Comparison of ENCODE assay signal across 15 mouse cellular contexts in the genomic region with DNA sequence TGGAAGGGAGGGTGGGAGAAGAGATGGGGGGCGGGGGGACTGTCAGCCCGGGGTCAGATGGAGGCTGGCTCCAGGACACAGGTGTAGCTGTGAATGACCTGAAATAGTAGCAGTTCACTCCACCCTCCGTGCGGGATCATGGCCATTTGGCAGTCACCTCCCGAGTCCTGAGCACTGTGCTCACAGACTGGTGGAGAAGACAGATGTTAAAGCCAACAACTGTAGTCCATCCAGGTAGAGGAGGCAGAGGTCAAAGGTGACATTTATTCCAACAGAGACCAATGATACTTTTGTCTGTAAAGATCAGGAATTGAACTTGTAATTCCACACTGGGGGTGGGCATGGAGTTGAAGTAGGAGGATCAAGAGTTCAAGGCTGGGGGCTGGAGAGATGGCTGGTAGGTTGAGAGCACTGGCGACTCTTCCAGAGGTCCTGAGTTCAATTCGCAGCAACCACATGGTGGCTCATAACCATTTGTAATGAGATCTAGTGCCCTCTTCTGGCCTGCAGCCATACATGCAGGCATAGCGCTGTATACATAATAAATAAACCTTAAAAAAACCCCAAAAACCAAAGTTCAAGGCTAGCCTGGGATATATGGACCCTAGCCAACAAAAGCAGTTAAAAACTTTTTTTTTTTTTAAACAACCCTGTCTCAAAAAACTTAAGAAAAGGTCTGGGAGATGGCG. TPM values are rescaled to one million over a fixed set of nuclear protein-coding genes. Genes with fewer than 3 reads are reported as not detected.
DNase-seq lines count a peak whose midpoint lies in the region; ATAC-seq and TF ChIP-seq lines count a peak whose summit lies in the region.
"Had no signal": no experiment of that assay in that cellular context is flagged by ENCODE, and none has a peak within 500 bp of the region (broad histone marks: within the 10 kb centered on the region; RNA-seq: fewer than 3 reads in every experiment).

No protein-coding gene starts in this region.

- DNase-seq in CD4-positive, CD25-positive, alpha-beta regulatory T cell, adult 2 months (ENCODE audit: low read depth, low spot score), result peak; percentile 29
- no peak for DNase-seq in left cerebral cortex, adult 2 months (ENCODE audit: extremely low spot score in 1 of 2, low spot score in 2 of 2)
- no peak for DNase-seq in left cerebral cortex, adult 18-20 months (ENCODE audit: low spot score in 2 of 2)
- DNase-seq in midbrain, postnatal 0 days (ENCODE audit: low spot score), result no peak
- no peak for DNase-seq in midbrain, embryonic 10.5 days (ENCODE audit: low spot score)
- DNase-seq in heart, postnatal 36 days, result no peak
- DNase-seq in T-cell, adult 2 months (ENCODE audit: low spot score), result no peak
- DNase-seq: adrenal gland, postnatal 36 days; cerebellum, postnatal 36 days; kidney, postnatal 10 days; thymus, adult 2 months had no signal

- H3K36me3 ChIP-seq in midbrain, postnatal 0 days (ENCODE audit: insufficient read depth, low read length), result peaks cover 20% of the 10 kb centered on the region
- peaks cover 80% of the 10 kb centered on the region for H3K36me3 ChIP-seq in midbrain, embryonic 10.5 days

- ATAC-seq in CD4-positive, CD25-positive, alpha-beta regulatory T cell, adult 4 months, result no peak
- no peak for ATAC-seq in midbrain, postnatal 0 days (ENCODE audit: low FRiP score)
- ATAC-seq: inflammation-experienced regulatory T-cells, adult 6 months had no signal

- H3K27ac ChIP-seq in left cerebral cortex, adult 2 months, result no peak overlapping the region
- no peak overlapping the region for H3K27ac ChIP-seq in midbrain, postnatal 0 days (ENCODE audit: low read depth, low read length)
- H3K27ac ChIP-seq in midbrain, embryonic 10.5 days (replicated peaks), result no peak overlapping the region
- H3K27ac ChIP-seq: heart, embryonic 13.5 days; liver, embryonic 15.5 days had no signal

- 96% methylated on average over 9 of the region's 9 CpGs for WGBS in midbrain, postnatal 0 days
- 93% methylated on average over 9 of the region's 9 CpGs for WGBS in midbrain, embryonic 10.5 days

- no peak overlapping the region for H3K9ac ChIP-seq in midbrain, postnatal 0 days (replicated peaks; ENCODE audit: low read length, poor library complexity, severe bottlenecking)
- H3K9ac ChIP-seq: heart, embryonic 13.5 days; liver, embryonic 15.5 days had no signal

- no peaks in the 10 kb centered on the region for H3K9me3 ChIP-seq in midbrain, postnatal 0 days (ENCODE audit: low read length)
- H3K9me3 ChIP-seq in midbrain, embryonic 10.5 days (replicated peaks), result no peaks in the 10 kb centered on the region
- H3K9me3 ChIP-seq: heart, embryonic 13.5 days; liver, embryonic 15.5 days had no signal

- peak; percentile 10 for TF ChIP-seq CTCF in left cerebral cortex, adult 2 months (IDR thresholded peaks at IDR 0.05)
- peak; percentile 39 for TF ChIP-seq CTCF in midbrain, postnatal 0 days (IDR thresholded peaks at IDR 0.05)

- H3K4me3 ChIP-seq in left cerebral cortex, adult 2 months, result no peak overlapping the region
- H3K4me3 ChIP-seq in midbrain, postnatal 0 days (ENCODE audit: low read depth, low read length), result no peak overlapping the region
- no peak overlapping the region for H3K4me3 ChIP-seq in midbrain, embryonic 10.5 days
- H3K4me3 ChIP-seq: heart, embryonic 13.5 days; liver, embryonic 15.5 days had no signal

- H3K4me1 ChIP-seq in midbrain, postnatal 0 days (ENCODE audit: insufficient read depth, low read length), result no peaks in the 10 kb centered on the region
- H3K4me1 ChIP-seq in midbrain, embryonic 10.5 days, result peaks cover under 1% of the 10 kb centered on the region; the same call in 1 of the 2 replicates
- H3K4me1 ChIP-seq: heart, embryonic 13.5 days had no signal

- H3K4me2 ChIP-seq in midbrain, postnatal 0 days (ENCODE audit: low read depth, low read length, poor library complexity, severe bottlenecking), result no peak overlapping the region
- H3K4me2 ChIP-seq: heart, embryonic 13.5 days; liver, embryonic 15.5 days had no signal

- no peaks in the 10 kb centered on the region for H3K27me3 ChIP-seq in midbrain, postnatal 0 days (ENCODE audit: insufficient read depth, low read length)
- no peaks in the 10 kb centered on the region for H3K27me3 ChIP-seq in midbrain, embryonic 10.5 days (ENCODE audit: low read depth, poor library complexity, severe bottlenecking)
- H3K27me3 ChIP-seq: heart, embryonic 13.5 days; liver, embryonic 15.5 days had no signal

- intact Hi-C loops in left cerebral cortex, adult 2 months (cut with DNase I), result no loop called here
- intact Hi-C loops in heart, postnatal 36 days (cut with DNase I), result no loop called here

RNA-seq across cellular contexts. Expression of a gene that starts 6.0 kb away (rescaled TPM):
- 10 to 100 TPM; 19.2 to 20.8 TPM for polyA plus RNA-seq in CD4-positive, CD25-positive, alpha-beta regulatory T cell, adult 4 months (2017; shearing (Covaris generic))
- total RNA-seq in left cerebral cortex, adult 2 months (2021), result 10 to 100 TPM; 36.8 to 42.6 TPM
- total RNA-seq in left cerebral cortex, adult 18-20 months (2021), result 10 to 100 TPM; 34.9 to 37.9 TPM
- 44.2 and 44.8 TPM in 2 replicates for total RNA-seq in midbrain, postnatal 0 days (2014; rRNA removed)
- 27.1 and 27.8 TPM in 2 replicates for polyA plus RNA-seq in midbrain, postnatal 0 days (2015; fragmentation: Nextera tagmentation; extraction: Ambion mirVana)
- 45.7 and 51.8 TPM in 2 replicates for polyA plus RNA-seq in midbrain, embryonic 10.5 days (2016; fragmentation: Nextera tagmentation; extraction: Ambion mirVana)
- total RNA-seq in heart, postnatal 36 days (2021), result 10 to 100 TPM; 51.2 to 59.1 TPM

RNA-seq across cellular contexts. Expression of a gene that starts 19.7 kb away (rescaled TPM):
- 10 to 100 TPM in 1 of 2 experiments, 1 to 10 TPM in 1; 6.2 to 13.4 TPM for polyA plus RNA-seq in CD4-positive, CD25-positive, alpha-beta regulatory T cell, adult 4 months (2017; shearing (Covaris generic))
- total RNA-seq in left cerebral cortex, adult 2 months (2021), result 1 to 10 TPM; 4.6 to 7.4 TPM
- total RNA-seq in left cerebral cortex, adult 18-20 months (2021), result 1 to 10 TPM; 3.5 to 5.6 TPM
- total RNA-seq in midbrain, postnatal 0 days (2014; rRNA removed), result 5.9 and 6.0 TPM in 2 replicates
- 9.5 and 9.8 TPM in 2 replicates for polyA plus RNA-seq in midbrain, postnatal 0 days (2015; fragmentation: Nextera tagmentation; extraction: Ambion mirVana)
- polyA plus RNA-seq in midbrain, embryonic 10.5 days (2016; fragmentation: Nextera tagmentation; extraction: Ambion mirVana), result 17.0 and 18.1 TPM in 2 replicates
- total RNA-seq in heart, postnatal 36 days (2021), result 1 to 10 TPM; 3.1 to 3.5 TPM

RNA-seq across cellular contexts. Expression of a gene that starts 19.9 kb away (rescaled TPM):
- polyA plus RNA-seq in CD4-positive, CD25-positive, alpha-beta regulatory T cell, adult 4 months (2017; shearing (Covaris generic)), result 10 to 100 TPM; 29.0 to 34.9 TPM
- total RNA-seq in left cerebral cortex, adult 2 months (2021), result 100 to 1,000 TPM; 120 to 129 TPM
- total RNA-seq in left cerebral cortex, adult 18-20 months (2021), result 100 to 1,000 TPM; 122 to 128 TPM
- 94.5 and 109 TPM in 2 replicates for total RNA-seq in midbrain, postnatal 0 days (2014; rRNA removed)
- 192 and 194 TPM in 2 replicates for polyA plus RNA-seq in midbrain, postnatal 0 days (2015; fragmentation: Nextera tagmentation; extraction: Ambion mirVana)
- 207 and 216 TPM in 2 replicates for polyA plus RNA-seq in midbrain, embryonic 10.5 days (2016; fragmentation: Nextera tagmentation; extraction: Ambion mirVana)
- 10 to 100 TPM; 38.5 to 40.4 TPM for total RNA-seq in heart, postnatal 36 days (2021)
